Mouse (Mus musculus) heart, postnatal 36 days (tissue): ENCODE results near the gene Rbbp4. TPM values are rescaled to one million over a fixed set of nuclear protein-coding genes. Genes with fewer than 3 reads are reported as not detected.
"Not testable (repeated sequence)": the region's sequence is repeated elsewhere in the genome, so short reads cannot be mapped to it uniquely, and the experiment has no call there.

Experiments
- DNase-seq, 2 experiments: peaks; one replicate each; pipeline ENCODE4 v3.0.0; 2021 to 2022
- intact Hi-C: fragments of 180-260 bp; cut with DNase I; formaldehyde crosslinking; loops from one replicate; pipeline ENCODE4 v1.15.1; 2025
- total RNA-seq, 2 experiments: library from RNA; stranded (reverse); gene quantifications; 2 replicates each; pipeline ENCODE4 v1.2.3; 2021

Gene Rbbp4
- 10 to 100 TPM; 70.5 to 80.8 TPM for total RNA-seq

- intact Hi-C loops: loop anchor here (10.0 kb wide), 1 partner anchor 269 kb away; the partner anchor contains the start of genes Eif3i and Tmem234
Measured at GRCm38 (mm10) chr4:129335216-129336074, at the start of gene Rbbp4, which contains the start of gene Zbtb8os. Gene Rbbp4 (minus strand): TSS chr4:129335370. Gene Zbtb8os (plus strand): TSS chr4:129335695.

DNA sequence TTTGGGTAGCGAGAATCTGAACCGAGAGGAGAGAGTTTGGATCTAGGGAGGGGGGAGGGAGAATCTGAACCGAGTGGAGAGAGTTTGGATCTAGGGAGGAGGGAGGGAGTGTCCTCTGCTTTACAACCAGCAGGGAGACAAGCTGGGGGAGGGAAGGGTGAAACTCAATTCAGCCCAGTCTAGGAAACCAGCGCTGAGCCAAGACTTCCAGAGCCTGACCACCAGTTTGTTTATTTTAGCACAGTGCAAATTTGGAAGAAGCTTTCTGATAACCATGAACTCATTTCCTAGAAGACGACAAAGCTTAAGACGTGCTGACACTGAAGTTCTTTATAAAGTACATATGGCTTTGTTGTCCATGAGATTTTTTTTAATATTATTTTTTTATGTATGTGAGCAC lies 49.3 kb upstream of the Rbbp4 start:
- intact Hi-C loops: no loop called here
- peak in 1 of 2 experiments; percentile 27 for DNase-seq

More at GRCm38 (mm10) chr4:129335216-129336074, at the start of gene Rbbp4, which contains the start of gene Zbtb8os:
- peak; percentile 93 to 94 for DNase-seq

GRCm38 (mm10) chr4:129383586-129383985 lies 48.4 kb upstream of the Rbbp4 start:
- DNase-seq: no peak
- intact Hi-C loops: no loop called here

GRCm38 (mm10) chr4:129382488-129382887 lies 47.3 kb upstream of the Rbbp4 start:
- intact Hi-C loops: no loop called here
- peak; percentile 25 to 45 for DNase-seq

DNA sequence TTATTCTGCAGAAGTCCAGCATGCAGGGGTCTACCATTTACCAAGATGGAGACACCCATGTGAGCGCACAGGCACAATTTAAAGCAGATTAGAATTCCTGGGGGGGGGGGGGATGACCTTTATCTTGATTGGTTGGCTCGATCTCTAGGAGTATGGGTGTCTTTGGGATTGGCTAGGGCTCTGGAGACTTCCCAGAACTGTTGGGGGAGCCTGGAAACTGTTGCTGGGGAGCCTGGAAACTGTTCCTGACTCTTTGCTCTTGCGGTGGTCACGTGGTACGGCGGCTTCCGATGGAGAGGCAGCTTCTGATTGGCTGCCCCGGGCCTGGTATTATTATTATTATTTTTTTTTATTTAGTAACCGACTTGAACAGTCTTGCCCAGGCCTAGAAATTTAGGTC lies 46.9 kb upstream of the Rbbp4 start:
- DNase-seq: no peak
- intact Hi-C loops: no loop called here

GRCm38 (mm10) chr4:129381148-129381547 lies 46.0 kb upstream of the Rbbp4 start:
- intact Hi-C loops: no loop called here

GRCm38 (mm10) chr4:129379805-129380204 lies 44.6 kb upstream of the Rbbp4 start:
- no peak for DNase-seq
- intact Hi-C loops: no loop called here

More at GRCm38 (mm10) chr4:129381148-129381547, 46.0 kb upstream of the Rbbp4 start:
- DNase-seq: no peak

- peak; percentile 57 to 73 for DNase-seq
- intact Hi-C loops: loop anchor here (2.0 kb wide), 1 partner anchor 27 kb away; no protein-coding TSS in a partner anchor
Measured at GRCm38 (mm10) chr4:129377601-129378390, 42.6 kb upstream of the Rbbp4 start, which contains the start of gene Zbtb8a. Gene Zbtb8a (minus strand): TSS chr4:129378116.

DNA sequence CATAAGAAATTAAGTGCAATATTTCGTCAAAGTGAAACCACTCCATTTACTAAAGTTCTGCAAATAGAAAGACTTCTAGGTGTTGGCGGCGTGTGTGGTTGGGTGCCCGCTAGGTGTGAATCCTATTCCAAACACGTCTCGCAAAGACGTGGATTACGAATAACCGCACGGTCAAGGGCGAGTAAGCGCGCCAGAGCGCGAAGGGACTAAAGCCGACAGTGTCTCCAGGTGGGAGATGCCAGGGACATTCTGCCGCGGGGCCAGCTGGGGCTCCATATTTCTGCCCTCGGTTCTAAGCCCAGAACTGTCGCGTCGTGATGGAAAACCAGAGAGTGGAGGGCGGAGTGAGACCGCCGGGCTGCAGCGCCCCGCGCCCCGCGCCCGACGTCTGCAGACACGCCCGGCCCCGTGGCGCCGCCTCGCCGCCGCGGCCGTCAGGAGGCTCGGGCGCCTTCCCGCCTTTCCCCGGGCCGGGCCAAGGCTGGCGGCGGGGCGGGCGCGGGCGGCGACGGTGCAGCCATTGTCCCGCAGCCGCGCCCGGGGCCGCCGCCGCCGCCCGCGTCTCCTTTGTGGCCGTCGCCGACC lies 41.9 kb upstream of the Rbbp4 start:
- peak; percentile 60 to 73 for DNase-seq
- intact Hi-C loops: loop anchor here (2.0 kb wide), 1 partner anchor 26 kb away; no protein-coding TSS in a partner anchor

DNA sequence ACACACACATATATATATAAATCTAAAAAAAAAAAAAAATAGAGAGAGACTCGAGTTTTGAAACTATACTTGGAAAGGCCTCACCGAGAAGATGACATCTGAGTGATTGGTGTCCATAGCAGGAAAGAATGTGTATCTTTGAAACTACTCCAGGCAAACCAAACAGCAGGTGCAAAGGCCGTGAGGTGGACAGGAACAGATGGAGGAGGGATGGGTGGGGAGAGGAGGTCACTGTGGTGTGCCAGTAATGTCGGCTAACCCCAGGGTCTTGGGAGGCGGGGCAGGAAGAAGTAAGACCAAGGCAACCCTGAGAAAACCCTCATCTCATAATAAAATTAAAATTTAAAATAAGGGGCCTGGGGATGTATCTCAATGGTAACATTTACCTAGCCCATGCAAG lies 40.7 kb upstream of the Rbbp4 start:
- no peak for DNase-seq
- intact Hi-C loops: loop anchor here (2.0 kb wide), 1 partner anchor 25 kb away; no protein-coding TSS in a partner anchor

DNA sequence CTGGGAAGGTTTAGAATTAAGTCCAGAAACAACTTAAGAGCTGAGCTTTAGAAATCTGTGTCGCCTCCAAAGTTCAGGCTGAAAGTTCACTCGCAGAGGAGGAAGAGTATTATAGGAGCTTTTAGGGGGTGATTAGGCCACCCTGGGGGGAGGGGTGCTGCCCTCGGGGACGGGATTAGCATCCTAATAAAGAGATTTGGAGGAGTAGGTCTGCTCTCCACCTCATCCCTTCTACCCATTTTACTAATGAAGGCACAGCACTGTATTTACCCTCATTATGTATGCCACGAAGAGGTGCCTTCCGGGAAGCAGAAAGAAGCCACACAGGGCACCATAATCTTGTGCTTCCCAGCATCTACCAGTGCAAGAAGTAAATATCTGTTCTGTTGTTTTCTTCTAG lies 39.8 kb upstream of the Rbbp4 start:
- intact Hi-C loops: no loop called here
- DNase-seq: no peak

- DNase-seq: no peak
- intact Hi-C loops: no loop called here
Measured at GRCm38 (mm10) chr4:129374219-129374755, 39.1 kb upstream of the Rbbp4 start.

- DNase-seq: no peak
- intact Hi-C loops: no loop called here
Measured at GRCm38 (mm10) chr4:129373202-129373976, 38.2 kb upstream of the Rbbp4 start.

GRCm38 (mm10) chr4:129371391-129371790 lies 36.2 kb upstream of the Rbbp4 start:
- DNase-seq: no peak
- intact Hi-C loops: no loop called here

DNA sequence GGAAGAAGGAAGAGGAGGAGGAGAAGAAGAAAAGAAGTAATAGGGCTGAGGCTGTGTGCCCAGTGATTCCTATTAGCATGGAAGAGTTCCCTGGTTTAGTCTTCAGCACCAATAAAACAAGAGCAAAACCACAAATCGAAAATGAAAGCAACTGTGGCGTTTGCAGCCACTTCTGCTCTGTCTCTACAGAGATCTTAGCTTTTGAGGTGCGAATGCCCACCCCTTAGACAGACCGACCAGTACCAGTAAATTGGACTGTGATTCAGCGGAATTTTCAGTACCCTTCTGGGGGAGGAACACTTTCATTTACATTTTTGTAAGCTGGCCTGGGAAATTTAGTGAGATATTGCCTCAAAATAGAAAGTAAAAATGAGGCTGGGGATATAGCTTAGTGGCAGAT lies 30.1 kb upstream of the Rbbp4 start:
- no peak for DNase-seq
- intact Hi-C loops: no loop called here

DNA sequence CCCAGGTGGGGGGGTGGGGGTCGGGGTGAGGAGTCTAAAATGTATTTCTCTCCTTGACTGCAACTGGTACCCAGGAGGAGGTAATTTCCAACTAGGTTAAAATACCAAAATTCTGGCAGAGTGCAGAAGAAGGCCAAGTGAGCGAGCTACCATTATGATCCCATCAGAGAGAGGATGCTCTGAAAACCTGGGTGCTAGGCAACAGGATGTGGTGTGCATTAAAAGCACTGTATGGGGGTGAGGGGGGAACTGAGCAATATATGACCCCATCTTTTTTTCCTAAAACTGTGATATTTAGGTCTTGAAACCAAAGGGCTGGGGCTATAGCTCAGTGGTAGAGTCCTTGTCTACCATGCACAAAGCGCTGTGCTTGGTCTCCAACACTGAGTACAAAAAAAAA lies 29.2 kb upstream of the Rbbp4 start:
- intact Hi-C loops: no loop called here
- DNase-seq: no peak

DNA sequence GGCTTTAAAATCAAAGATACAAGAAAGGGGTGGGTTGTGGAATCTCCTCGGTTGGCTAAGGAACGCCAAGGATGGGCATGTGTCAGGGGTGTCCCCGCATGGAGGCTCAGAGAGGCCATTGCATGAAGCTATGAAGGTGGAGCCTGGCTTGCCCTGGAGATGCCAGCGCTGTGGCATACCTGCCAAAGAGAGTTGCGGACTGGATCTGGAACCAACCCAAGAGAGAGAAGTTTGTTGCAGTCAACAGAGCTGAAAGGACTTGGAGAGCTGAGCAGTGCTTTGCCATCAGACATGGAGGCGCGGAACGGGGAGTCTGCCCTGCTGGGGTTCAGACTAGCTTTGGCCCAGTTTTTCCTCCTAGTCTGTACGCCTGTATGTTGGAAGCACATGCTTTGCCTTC lies 28.3 kb upstream of the Rbbp4 start:
- no peak for DNase-seq
- intact Hi-C loops: no loop called here

DNA sequence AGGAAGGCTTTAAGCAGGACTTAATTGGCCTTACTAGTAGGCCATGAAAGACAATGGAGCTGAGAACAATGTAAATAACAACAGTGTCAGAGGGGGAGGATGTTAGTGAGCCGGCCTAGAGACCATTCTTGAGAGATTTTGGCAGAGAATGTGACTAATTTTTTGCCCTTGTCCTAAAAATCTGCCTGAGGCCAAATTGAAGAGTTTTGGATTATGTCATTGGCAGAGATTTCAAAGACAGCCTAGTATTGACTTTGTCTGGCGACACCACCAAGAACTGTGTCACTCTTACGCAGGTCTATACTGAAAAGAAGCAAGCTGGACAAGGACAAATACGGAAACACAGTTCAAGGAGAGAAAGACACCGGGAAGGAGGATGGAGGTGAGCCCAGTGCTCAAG lies 27.6 kb upstream of the Rbbp4 start:
- DNase-seq: no peak
- intact Hi-C loops: no loop called here

GRCm38 (mm10) chr4:129362238-129362637 lies 27.1 kb upstream of the Rbbp4 start:
- DNase-seq, intact Hi-C loops: not testable (repeated sequence)
